Comparison of ENCODE assay signal across 15 mouse cellular contexts in genomic region chr5:74816523-74816922, GRCm38 (mm10).
DNase-seq lines count a peak whose midpoint lies in the region; ATAC-seq lines count a peak whose summit lies in the region.
"Had no signal": no experiment of that assay in that cellular context is flagged by ENCODE, and none has a peak within 500 bp of the region (broad histone marks: within the 10 kb centered on the region; RNA-seq: fewer than 3 reads in every experiment).

No protein-coding gene starts in this region.

- no peak overlapping the region for H3K4me3 ChIP-seq in limb, embryonic 13.5 days
- H3K4me3 ChIP-seq in midbrain, embryonic 14.5 days (replicated peaks; ENCODE audit: low read depth, low read length): no peak overlapping the region
- H3K4me3 ChIP-seq: midbrain, embryonic 12.5 days had no signal

- H3K4me2 ChIP-seq in limb, embryonic 13.5 days (replicated peaks): no peak overlapping the region
- no peak overlapping the region for H3K4me2 ChIP-seq in midbrain, embryonic 14.5 days (ENCODE audit: low read length)
- H3K4me2 ChIP-seq: midbrain, embryonic 12.5 days had no signal

- H3K27me3 ChIP-seq in limb, embryonic 13.5 days: no peaks in the 10 kb centered on the region
- no peaks in the 10 kb centered on the region for H3K27me3 ChIP-seq in midbrain, embryonic 14.5 days (ENCODE audit: control insufficient read depth, insufficient read depth, low read length)

- peak; percentile 32; the same call in 1 of the 2 replicates for ATAC-seq in limb, embryonic 13.5 days (ENCODE audit: low FRiP score, low read depth)
- ATAC-seq in midbrain, embryonic 14.5 days (ENCODE audit: low FRiP score, low TSS enrichment): no peak
- ATAC-seq in frontal cortex, adult (ENCODE audit: low TSS enrichment): no peak

- peaks cover 27% of the 10 kb centered on the region for H3K4me1 ChIP-seq in limb, embryonic 13.5 days
- H3K4me1 ChIP-seq in midbrain, embryonic 14.5 days (ENCODE audit: control insufficient read depth, insufficient read depth, low read length): no peaks in the 10 kb centered on the region
- H3K4me1 ChIP-seq: midbrain, embryonic 12.5 days had no signal

- H3K27ac ChIP-seq in limb, embryonic 13.5 days: no peak overlapping the region
- no peak overlapping the region for H3K27ac ChIP-seq in midbrain, embryonic 14.5 days (replicated peaks; ENCODE audit: low read depth, low read length)
- H3K27ac ChIP-seq: liver, embryonic 14.5 days; midbrain, embryonic 12.5 days had no signal

- no peaks in the 10 kb centered on the region for H3K36me3 ChIP-seq in limb, embryonic 13.5 days
- H3K36me3 ChIP-seq in midbrain, embryonic 14.5 days (ENCODE audit: control insufficient read depth, insufficient read depth, low read length): no peaks in the 10 kb centered on the region
- H3K36me3 ChIP-seq: G1E; midbrain, embryonic 12.5 days had no signal

- peak; percentile 72 for DNase-seq in adrenal gland, postnatal 10 days
- no peak for DNase-seq in adrenal gland, postnatal 4 days (ENCODE audit: low spot score in 2 of 2)
- peak; percentile 57 for DNase-seq in testis, postnatal 10 days (ENCODE audit: low spot score)
- no peak for DNase-seq in testis, postnatal 14 days (ENCODE audit: low spot score)
- DNase-seq in retina, embryonic 14.5 days (ENCODE audit: low spot score): peak; percentile 47
- DNase-seq in midbrain, embryonic 14.5 days: no peak
- DNase-seq: cerebellum, adult 9-11 months; gastrocnemius, postnatal 36 days; heart, postnatal 10 days; thymus, adult 2 months had no signal

- no peak overlapping the region for H3K9ac ChIP-seq in limb, embryonic 13.5 days
- H3K9ac ChIP-seq in midbrain, embryonic 14.5 days (replicated peaks; ENCODE audit: low read length): no peak overlapping the region
- H3K9ac ChIP-seq: liver, embryonic 14.5 days; midbrain, embryonic 12.5 days had no signal

- WGBS in limb, embryonic 13.5 days: 13% methylated on average over 5 of the region's 5 CpGs
- 71% methylated on average over 5 of the region's 5 CpGs for WGBS in midbrain, embryonic 14.5 days

- H3K9me3 ChIP-seq in limb, embryonic 13.5 days: no peaks in the 10 kb centered on the region
- no peaks in the 10 kb centered on the region for H3K9me3 ChIP-seq in midbrain, embryonic 14.5 days (ENCODE audit: control insufficient read depth, low read length)
- H3K9me3 ChIP-seq: G1E; midbrain, embryonic 12.5 days had no signal

Comparison
In these comparisons a context has a peak if more than half of its experiments do, and no peak if none do; other contexts are left out.
1. DNase-seq: peak in adrenal gland, postnatal 10 days (single experiment), testis, postnatal 10 days (single experiment) and retina, embryonic 14.5 days (single experiment); none in adrenal gland, postnatal 4 days (0 of 2), testis, postnatal 14 days (single experiment) and midbrain, embryonic 14.5 days (single experiment).